Mouse (Mus musculus) MEL (cell line): ENCODE measurements around the gene Btnl1. TPM values are rescaled to one million over a fixed set of nuclear protein-coding genes. Genes with fewer than 3 reads are reported as not detected.

ENCODE experiments used
- DNase-seq: peaks from one replicate; pipeline ENCODE4 v3.0.0; 2011; ENCODE audit warnings: low read depth, low spot score
- H3K27ac ChIP-seq: 2 replicates; pipeline ENCODE4 v1.5.1; 2012; ENCODE audit warnings: low read depth, mild to moderate bottlenecking, control low read depth, low read length, moderate library complexity; ENCODE audit not compliant: control insufficient read depth
- H3K27me3 ChIP-seq, 2 experiments: fragments of 150-350 bp in 1 of 2; sonication (generic) in 1 of 2; 2 replicates each; pipeline ENCODE4 v1.6.1; 2012; ENCODE audit warnings: low read length in 2 of 2, mild to moderate bottlenecking in 2 of 2, improper control_type of control experiment in 1 of 2, moderate library complexity in 1 of 2; ENCODE audit not compliant: insufficient read depth in 2 of 2, control insufficient read depth in 1 of 2
- H3K36me3 ChIP-seq, 2 experiments: 2 replicates each; pipeline ENCODE4 v1.6.1; 2012 to 2014; ENCODE audit warnings: low read length in 2 of 2, improper control_type of control experiment in 1 of 2, inconsistent platforms in 1 of 2, mild to moderate bottlenecking in 1 of 2; ENCODE audit not compliant: insufficient read depth in 2 of 2, control insufficient read depth in 1 of 2
- H3K4me1 ChIP-seq, 2 experiments: fragments of 150-350 bp in 1 of 2; sonication (generic) in 1 of 2; 2 replicates each; pipeline ENCODE4 v1.6.1; 2012; ENCODE audit warnings: low read length in 2 of 2, improper control_type of control experiment in 1 of 2, mild to moderate bottlenecking in 1 of 2; ENCODE audit not compliant: insufficient read depth in 2 of 2, control insufficient read depth in 1 of 2
- H3K4me3 ChIP-seq, 2 experiments: fragments of 150-350 bp in 1 of 2; sonication (generic) in 1 of 2; 2 replicates each; pipeline ENCODE4 v1.5.1; 2012; ENCODE audit warnings: low read depth in 2 of 2, low read length in 2 of 2, mild to moderate bottlenecking in 2 of 2, moderate library complexity in 2 of 2, control low read depth in 1 of 2, improper control_type of control experiment in 1 of 2; ENCODE audit not compliant: control insufficient read depth in 1 of 2, insufficient read depth in 1 of 2
- H3K79me2 ChIP-seq: 2 replicates; pipeline ENCODE4 v1.6.1; 2012; ENCODE audit warnings: mild to moderate bottlenecking, low read length, moderate library complexity; ENCODE audit not compliant: control insufficient read depth, poor library complexity, insufficient read depth
- H3K9ac ChIP-seq: 2 replicates; pipeline ENCODE4 v1.6.1; 2012; ENCODE audit warnings: low read depth, mild to moderate bottlenecking, control low read depth, low read length, moderate library complexity; ENCODE audit not compliant: control insufficient read depth, poor library complexity, severe bottlenecking
- H3K9me3 ChIP-seq: fragments of 150-350 bp; sonication (generic); replicated peaks from 2 replicates; pipeline ENCODE4 v1.6.1; 2012; ENCODE audit warnings: mild to moderate bottlenecking, low read length, improper control_type of control experiment, moderate library complexity; ENCODE audit not compliant: insufficient read depth
- BHLHE40 ChIP-seq: IDR thresholded peaks from 2 replicates; pipeline ENCODE4 v1.6.1; 2012; ENCODE audit warnings: low read depth, mild to moderate bottlenecking, inconsistent platforms, low read length, improper control_type of control experiment, borderline replicate concordance
- CHD2 ChIP-seq: IDR thresholded peaks from 2 replicates; pipeline ENCODE4 v1.6.1; 2011; ENCODE audit warnings: low read length, improper control_type of control experiment
- CTCF ChIP-seq, 3 experiments: IDR thresholded peaks in 2 of 3; conservative IDR thresholded peaks in 1 of 3; 2 replicates each; pipeline ENCODE4 v1.5.1; 2011 to 2012; ENCODE audit warnings: low read length in 3 of 3, low read depth in 2 of 3, mild to moderate bottlenecking in 2 of 3, improper control_type of control experiment in 1 of 3, inconsistent platforms in 1 of 3, mixed read lengths in 1 of 3, moderate library complexity in 1 of 3; ENCODE audit not compliant: control insufficient read depth in 1 of 3, insufficient read depth in 1 of 3, poor library complexity in 1 of 3, severe bottlenecking in 1 of 3
- GATA1 ChIP-seq: IDR thresholded peaks from 2 replicates; pipeline ENCODE4 v1.6.1; 2011; ENCODE audit warnings: low read depth, low read length, improper control_type of control experiment
- HCFC1 ChIP-seq: IDR thresholded peaks from 2 replicates; pipeline ENCODE4 v1.6.1; 2012; ENCODE audit warnings: low read depth, mild to moderate bottlenecking, inconsistent platforms, low read length, improper control_type of control experiment, moderate library complexity
- KAT2A ChIP-seq: conservative IDR thresholded peaks from 2 replicates; pipeline ENCODE4 v1.6.1; 2012; ENCODE audit warnings: low read depth, low read length, improper control_type of control experiment, inconsistent platforms
- MAFK ChIP-seq: IDR thresholded peaks from 2 replicates; pipeline ENCODE4 v1.6.1; 2011; ENCODE audit warnings: low read depth, mild to moderate bottlenecking, low read length, improper control_type of control experiment, borderline replicate concordance
- MAX ChIP-seq: IDR thresholded peaks from 2 replicates; pipeline ENCODE4 v1.6.1; 2011; ENCODE audit warnings: low read length, improper control_type of control experiment
- MAZ ChIP-seq: IDR thresholded peaks from 2 replicates; pipeline ENCODE4 v1.6.1; 2012; ENCODE audit warnings: low read depth, mild to moderate bottlenecking, inconsistent platforms, low read length, improper control_type of control experiment
- MEF2A ChIP-seq: IDR thresholded peaks from 2 replicates; pipeline ENCODE4 v1.6.1; 2014; ENCODE audit warnings: low read depth, mild to moderate bottlenecking, inconsistent platforms, low read length, improper control_type of control experiment; ENCODE audit not compliant: poor library complexity, insufficient replicate concordance, severe bottlenecking; ENCODE audit errors: extremely low read depth
- MXI1 ChIP-seq: IDR thresholded peaks from 2 replicates; pipeline ENCODE4 v1.6.1; 2011; ENCODE audit warnings: mild to moderate bottlenecking, low read depth, low read length, improper control_type of control experiment
- MYB ChIP-seq: IDR thresholded peaks from 2 replicates; pipeline ENCODE4 v1.6.1; 2011; ENCODE audit warnings: mild to moderate bottlenecking, low read depth, low read length, improper control_type of control experiment
- MYC ChIP-seq: IDR thresholded peaks from 2 replicates; pipeline ENCODE4 v1.6.1; 2011; ENCODE audit warnings: low read depth, mild to moderate bottlenecking, low read length, improper control_type of control experiment, moderate library complexity
- POLR2AphosphoS2 ChIP-seq: IDR thresholded peaks from 2 replicates; pipeline ENCODE4 v1.6.1; 2011; ENCODE audit warnings: low read length, improper control_type of control experiment
- POLR2AphosphoS5 ChIP-seq: IDR thresholded peaks from 2 replicates; pipeline ENCODE4 v1.6.1; 2012; ENCODE audit warnings: low read depth, borderline replicate concordance, mild to moderate bottlenecking, inconsistent platforms, low read length, moderate library complexity, mixed read lengths
- RAD21 ChIP-seq: IDR thresholded peaks from 2 replicates; pipeline ENCODE4 v1.6.1; 2011; ENCODE audit warnings: mild to moderate bottlenecking, low read depth, low read length, improper control_type of control experiment
- RCOR1 ChIP-seq: IDR thresholded peaks from 2 replicates; pipeline ENCODE4 v1.6.1; 2012; ENCODE audit warnings: low read depth, mild to moderate bottlenecking, inconsistent platforms, low read length, improper control_type of control experiment
- TCF12 ChIP-seq: IDR thresholded peaks from 2 replicates; pipeline ENCODE4 v1.6.1; 2014; ENCODE audit warnings: low read depth, mild to moderate bottlenecking, inconsistent platforms, low read length, improper control_type of control experiment, moderate library complexity
- USF2 ChIP-seq, 2 experiments: IDR thresholded peaks; 2 replicates each; pipeline ENCODE4 v1.6.1; 2011 to 2012; ENCODE audit warnings: improper control_type of control experiment in 2 of 2, low read length in 2 of 2, borderline replicate concordance in 1 of 2, inconsistent platforms in 1 of 2, low read depth in 1 of 2, mild to moderate bottlenecking in 1 of 2; ENCODE audit not compliant: insufficient read depth in 1 of 2
- ZKSCAN1 ChIP-seq: IDR thresholded peaks from 2 replicates; pipeline ENCODE4 v1.6.1; 2012; ENCODE audit warnings: low read depth, mild to moderate bottlenecking, inconsistent platforms, low read length, improper control_type of control experiment, moderate library complexity
- ZMIZ1 ChIP-seq: IDR thresholded peaks from 2 replicates; pipeline ENCODE4 v1.6.1; 2012; ENCODE audit warnings: low read depth, mild to moderate bottlenecking, inconsistent platforms, low read length, improper control_type of control experiment, moderate library complexity
- polyA plus RNA-seq, 2 experiments: library from polyadenylated mRNA; stranded (reverse) in 1 of 2; unstranded in 1 of 2; fragments of >175 nt in 1 of 2; fragments of >200 nt in 1 of 2; gene quantifications; 2 replicates each; pipeline versions ENCODE4 v1.2.1 to v1.2.4; 2012; ENCODE audit warnings: low replicate concordance in 2 of 2, low read depth in 1 of 2; ENCODE audit not compliant: insufficient read length in 2 of 2, insufficient read depth in 1 of 2, missing spikeins in 1 of 2
- total RNA-seq: library from RNA; depleted of rRNA; stranded (reverse); fragments of 300-350 nt; gene quantifications from 2 replicates; pipeline ENCODE4 v1.2.3, GENCODE M21; 2012; rRNA removed

Gene Btnl1
- total and polyA plus RNA-seq, 3 experiments: 0.17 TPM; not detected in 2

GRCm38 (mm10) chr17:34420014-34420413 lies 43.1 kb downstream of the Btnl1 start:
- no peak overlapping the region for H3K9ac ChIP-seq
- no peaks in the 10 kb centered on the region for H3K4me1 ChIP-seq
- TF ChIP-seq MYB (no peak), GATA1 (no peak), CTCF (IDR thresholded peaks at IDR 0.05 in 2 of 3, conservative IDR thresholded peaks at IDR 0.05 in 1 of 3; ENCODE audit: control insufficient read depth in 1 of 3, insufficient read depth in 1 of 3, low read depth in 2 of 3, low read length in 3 of 3, poor library complexity in 1 of 3, severe bottlenecking in 1 of 3) (peak in 2 of 3 experiments; percentile 18 to 28; a peak in 3 of 6 replicates), USF2 (IDR thresholded peaks at IDR 0.05; ENCODE audit: borderline replicate concordance in 1 of 2, insufficient read depth in 1 of 2, low read depth in 1 of 2, low read length in 2 of 2) (no peak), MAX (no peak), MYC (no peak), KAT2A (no peak), RAD21 (peak; percentile 19), TCF12 (no peak), ZMIZ1 (no peak), HCFC1 (no peak), MAFK (no peak), MEF2A (no peak)
- peaks cover 4 to 7% of the 10 kb centered on the region in 2 experiments for H3K27me3 ChIP-seq
- H3K36me3 ChIP-seq: no peaks in the 10 kb centered on the region
- DNase-seq: no peak
- no peak overlapping the region for H3K27ac ChIP-seq
- no peaks in the 10 kb centered on the region for H3K79me2 ChIP-seq
- H3K9me3 ChIP-seq: no peaks in the 10 kb centered on the region
- no peak overlapping the region for H3K4me3 ChIP-seq

DNA sequence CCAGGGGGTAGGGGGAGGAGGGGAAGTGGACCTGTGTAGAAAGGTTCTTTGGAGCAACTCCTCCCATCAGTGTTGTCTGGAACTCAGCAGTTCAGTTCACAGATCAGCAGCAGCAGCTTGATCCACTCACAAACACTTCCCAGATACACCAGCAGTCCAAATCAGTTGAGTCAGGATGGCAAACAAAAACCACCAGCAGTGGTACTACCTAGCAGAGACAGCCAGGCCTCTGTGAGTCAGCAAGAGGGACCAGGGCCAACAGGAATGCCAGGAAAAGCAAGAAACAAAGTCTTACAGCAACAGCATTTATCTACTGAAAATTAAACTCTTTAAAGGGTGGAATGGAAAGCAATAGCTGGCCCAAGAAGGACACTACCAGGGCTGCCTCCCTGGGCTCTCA lies 50.7 kb downstream of the Btnl1 start:
- no peaks in the 10 kb centered on the region for H3K9me3 ChIP-seq
- no peaks in the 10 kb centered on the region for H3K79me2 ChIP-seq
- TF ChIP-seq MAZ: no peak
- no peak for TF ChIP-seq USF2 (IDR thresholded peaks at IDR 0.05; ENCODE audit: borderline replicate concordance in 1 of 2, insufficient read depth in 1 of 2, low read depth in 1 of 2, low read length in 2 of 2)
- TF ChIP-seq RCOR1: no peak
- TF ChIP-seq CHD2: no peak
- TF ChIP-seq ZKSCAN1: no peak
- TF ChIP-seq MXI1: no peak
- no peak for TF ChIP-seq POLR2AphosphoS5
- no peak for TF ChIP-seq RAD21
- no peak for TF ChIP-seq BHLHE40
- TF ChIP-seq POLR2AphosphoS2: no peak
- TF ChIP-seq, all 39 proteins: peak for 0
- H3K27me3 ChIP-seq: peaks cover 2 to 3% of the 10 kb centered on the region in 2 experiments; a peak in 2 of 4 replicates
- H3K9ac ChIP-seq: no peak overlapping the region
- no peaks in the 10 kb centered on the region for H3K36me3 ChIP-seq
- H3K27ac ChIP-seq: no peak overlapping the region
- no peaks in the 10 kb centered on the region for H3K4me1 ChIP-seq
- no peak overlapping the region for H3K4me3 ChIP-seq
- DNase-seq: no peak

Other genes starting within 250 kb of the Btnl1 start
- 0.77 and 0.82 TPM in 2 replicates for gene H2-DMb2, start 233.8 kb upstream of the Btnl1 start, total RNA-seq
- 1 to 10 TPM in 1 of 2 experiments, not detected in 1; 1.5 TPM for gene H2-DMb2, start 233.8 kb upstream of the Btnl1 start, polyA plus RNA-seq
- gene H2-DMb1, start 224.1 kb upstream of the Btnl1 start, total RNA-seq: not detected in 2 replicates
- under 1 TPM in 1 of 2 experiments, not detected in 1; 0.67 TPM for gene H2-DMb1, start 224.1 kb upstream of the Btnl1 start, polyA plus RNA-seq
- 24.6 and 30.7 TPM in 2 replicates for gene Tap1, start 189.6 kb upstream of the Btnl1 start, total RNA-seq
- 10 to 100 TPM in 1 of 2 experiments, not detected in 1; 46.6 TPM for gene Tap1, start 189.6 kb upstream of the Btnl1 start, polyA plus RNA-seq
- 23.3 and 24.9 TPM in 2 replicates for gene Psmb9, start 189.4 kb upstream of the Btnl1 start, total RNA-seq
- gene Psmb9, start 189.4 kb upstream of the Btnl1 start, polyA plus RNA-seq: 10 to 100 TPM in 1 of 2 experiments, not detected in 1; 14.7 TPM
- gene Psmb8, start 179.4 kb upstream of the Btnl1 start, total RNA-seq: 129 and 144 TPM in 2 replicates
- 100 to 1,000 TPM in 1 of 2 experiments, not detected in 1; 133 TPM for gene Psmb8, start 179.4 kb upstream of the Btnl1 start, polyA plus RNA-seq
- gene Tap2, start 173.6 kb upstream of the Btnl1 start, total RNA-seq: 40.3 and 48.5 TPM in 2 replicates
- 10 to 100 TPM in 1 of 2 experiments, not detected in 1; 63.0 TPM for gene Tap2, start 173.6 kb upstream of the Btnl1 start, polyA plus RNA-seq
- 0.75 and 0.81 TPM in 2 replicates for gene H2-Ob, start 138.2 kb upstream of the Btnl1 start, total RNA-seq
- gene H2-Ob, start 138.2 kb upstream of the Btnl1 start, polyA plus RNA-seq: 1 to 10 TPM in 1 of 2 experiments, not detected in 1; 2.0 TPM
- not detected in 2 replicates for gene H2-Ab1, start 119.4 kb upstream of the Btnl1 start, total RNA-seq
- gene H2-Ab1, start 119.4 kb upstream of the Btnl1 start, polyA plus RNA-seq: not detected
- gene H2-Aa, start 89.3 kb upstream of the Btnl1 start, total RNA-seq: not detected in 2 replicates
- gene H2-Aa, start 89.3 kb upstream of the Btnl1 start, polyA plus RNA-seq: not detected
- gene H2-Eb1, start 71.3 kb upstream of the Btnl1 start, total RNA-seq: 0.15 TPM in 1 of 2 replicates, not detected in the other
- gene H2-Eb1, start 71.3 kb upstream of the Btnl1 start, polyA plus RNA-seq: under 1 TPM in 1 of 2 experiments, not detected in 1; 0.07 TPM
- gene H2-Eb2, start 51.5 kb upstream of the Btnl1 start, total RNA-seq: not detected in 2 replicates
- gene H2-Eb2, start 51.5 kb upstream of the Btnl1 start, polyA plus RNA-seq: not detected
- not detected in 2 replicates for gene Btnl2, start 22.3 kb upstream of the Btnl1 start, total RNA-seq
- gene Btnl2, start 22.3 kb upstream of the Btnl1 start, polyA plus RNA-seq: not detected
- gene BC051142, start 21.7 kb downstream of the Btnl1 start, total RNA-seq: not detected in 2 replicates
- gene BC051142, start 21.7 kb downstream of the Btnl1 start, polyA plus RNA-seq: under 1 TPM in 1 of 2 experiments, not detected in 1; 0.06 TPM
- gene Btnl4, start 100.2 kb downstream of the Btnl1 start, total RNA-seq: not detected in 2 replicates
- not detected for gene Btnl4, start 100.2 kb downstream of the Btnl1 start, polyA plus RNA-seq
- not detected in 2 replicates for gene Btnl6, start 140.2 kb downstream of the Btnl1 start, total RNA-seq
- gene Btnl6, start 140.2 kb downstream of the Btnl1 start, polyA plus RNA-seq: not detected
- 0.10 and 0.15 TPM in 2 replicates for gene Notch4, start 187.1 kb downstream of the Btnl1 start, total RNA-seq
- 10 to 100 TPM in 1 of 2 experiments, under 1 TPM in 1; 0.33 to 21.9 TPM for gene Notch4, start 187.1 kb downstream of the Btnl1 start, polyA plus RNA-seq
- gene Gpsm3, start 212.7 kb downstream of the Btnl1 start, total RNA-seq: 10.6 and 12.0 TPM in 2 replicates
- gene Gpsm3, start 212.7 kb downstream of the Btnl1 start, polyA plus RNA-seq: 10 to 100 TPM in 1 of 2 experiments, not detected in 1; 37.8 TPM
- 40.3 and 42.4 TPM in 2 replicates for gene Pbx2, start 214.1 kb downstream of the Btnl1 start, total RNA-seq
- 10 to 100 TPM in 1 of 2 experiments, not detected in 1; 76.7 TPM for gene Pbx2, start 214.1 kb downstream of the Btnl1 start, polyA plus RNA-seq
- gene Ager, start 220.7 kb downstream of the Btnl1 start, total RNA-seq: 0.27 and 0.62 TPM in 2 replicates
- gene Ager, start 220.7 kb downstream of the Btnl1 start, polyA plus RNA-seq: 1 to 10 TPM in 1 of 2 experiments, not detected in 1; 3.7 TPM
- 23.5 and 24.8 TPM in 2 replicates for gene Rnf5, start 226.6 kb downstream of the Btnl1 start, total RNA-seq
- 10 to 100 TPM in 1 of 2 experiments, not detected in 1; 85.1 TPM for gene Rnf5, start 226.6 kb downstream of the Btnl1 start, polyA plus RNA-seq
- gene Agpat1, start 227.1 kb downstream of the Btnl1 start, total RNA-seq: 81.5 and 85.2 TPM in 2 replicates
- gene Agpat1, start 227.1 kb downstream of the Btnl1 start, polyA plus RNA-seq: 100 to 1,000 TPM in 1 of 2 experiments, not detected in 1; 153 TPM
- gene Egfl8, start 238.8 kb downstream of the Btnl1 start, total RNA-seq: 0.56 and 0.89 TPM in 2 replicates
- 1 to 10 TPM in 1 of 2 experiments, not detected in 1; 1.6 TPM for gene Egfl8, start 238.8 kb downstream of the Btnl1 start, polyA plus RNA-seq